Mouse (Mus musculus): ENCODE measurements around the gene H2al1m.

DNA sequence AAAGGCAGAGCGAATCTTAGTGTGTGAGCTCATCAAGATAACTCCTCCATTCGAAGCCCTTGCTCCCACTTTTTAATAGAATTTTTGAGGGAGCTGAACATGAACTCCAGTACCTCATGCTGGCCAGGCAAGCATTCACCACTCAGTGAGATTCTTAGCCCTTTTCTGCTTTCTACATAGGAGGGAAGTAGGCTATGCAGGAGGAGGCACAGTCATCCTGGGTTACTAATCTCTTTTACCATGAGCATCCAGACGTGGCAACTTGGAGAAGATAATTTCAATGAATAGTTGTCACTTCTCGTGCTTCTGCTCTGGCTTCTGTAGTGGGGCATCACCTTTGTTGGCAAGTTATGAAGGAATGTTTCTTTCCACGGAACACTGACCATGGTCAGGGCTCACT is 26.8 kb upstream of the H2al1m start, which contains the start of gene Gm14862:
- TF ChIP-seq CTCF (IDR thresholded peaks at IDR 0.05) (no peak), POLR2A (IDR thresholded peaks at IDR 0.05; ENCODE audit: insufficient read depth, low read depth, low read length) (no peak), EP300 (IDR thresholded peaks at IDR 0.05; ENCODE audit: insufficient read depth, low read depth, low read length) (no peak)

Measured in heart, adult 2 months (tissue).